Mouse (Mus musculus) hindbrain, embryonic 10.5 days (tissue): ENCODE data around the gene Il10ra. TPM values are rescaled to one million over a fixed set of nuclear protein-coding genes. Genes with fewer than 3 reads are reported as not detected.

Experiments used
- DNase-seq: peaks from one replicate; pipeline ENCODE4 v3.0.0-alpha.2; 2017; ENCODE audit warnings: low spot score
- H3K27ac ChIP-seq: fragments of 300-500 bp; sonication (generic); 2 replicates; pipeline ENCODE4 v1.5.1; 2016; ENCODE audit warnings: mild to moderate bottlenecking, moderate library complexity
- H3K27me3 ChIP-seq: fragments of 300-500 bp; sonication (generic); 2 replicates; pipeline ENCODE4 v1.6.1; 2016; ENCODE audit warnings: mild to moderate bottlenecking; ENCODE audit not compliant: poor library complexity, insufficient read depth, severe bottlenecking
- H3K36me3 ChIP-seq: fragments of 300-500 bp; sonication (generic); 2 replicates; pipeline ENCODE4 v1.6.1; 2016; ENCODE audit warnings: mild to moderate bottlenecking, moderate library complexity
- H3K4me1 ChIP-seq: fragments of 300-500 bp; sonication (generic); replicated peaks from 2 replicates; pipeline ENCODE4 v1.6.1; 2016; ENCODE audit warnings: mild to moderate bottlenecking
- H3K4me3 ChIP-seq: fragments of 300-500 bp; sonication (generic); 2 replicates; pipeline ENCODE4 v1.5.1; 2016; ENCODE audit warnings: mild to moderate bottlenecking, moderate library complexity
- H3K9me3 ChIP-seq: fragments of 300-500 bp; sonication (generic); 2 replicates; pipeline ENCODE4 v1.6.1; 2016; ENCODE audit warnings: mild to moderate bottlenecking, moderate library complexity
- WGBS: fragments of 180-500 bp; shearing (Covaris S2); methylation state at CpG from one replicate; pipeline ENCODE4 v1.1.7; 2016; 5-methylcytosine and 5-hydroxymethylcytosine counted together
- polyA plus RNA-seq: library from polyadenylated mRNA; unstranded; fragments of >200 nt; fragmentation: Nextera tagmentation; extraction: Ambion mirVana; gene quantifications from 2 replicates; pipeline ENCODE4 v1.2.1, GENCODE M21; 2016

The Il10ra gene
- polyA plus RNA-seq, 1 experiment from 2014 or later: 0.65 TPM

- Histone ChIP-seq H3K27me3 (no peaks in the 10 kb centered on the region), H3K9me3 (no peaks in the 10 kb centered on the region), H3K27ac (no peak overlapping the region), H3K4me1 (0 out of 2 replicates have a peak, but pooled peaks cover 3% of the 10 kb centered on the region), H3K36me3 (no peaks in the 10 kb centered on the region), H3K4me3 (no peak overlapping the region)
- 73% methylated on average over 11 of the region's 11 CpGs for WGBS
- no peak for DNase-seq
Measured at GRCm38 (mm10) chr9:45215526-45216179, 53.3 kb downstream of the Il10ra start.

GRCm38 (mm10) chr9:45212001-45212400 lies 56.9 kb downstream of the Il10ra start:
- no peaks in the 10 kb centered on the region for H3K36me3 ChIP-seq
- DNase-seq: no peak
- H3K27ac ChIP-seq: no peak overlapping the region
- H3K4me1 ChIP-seq: 0 out of 2 replicates have a peak, but pooled peaks cover 3% of the 10 kb centered on the region
- H3K27me3 ChIP-seq: no peaks in the 10 kb centered on the region
- H3K4me3 ChIP-seq: no peak overlapping the region
- WGBS: 81% methylated on average over 6 of the region's 6 CpGs
- H3K9me3 ChIP-seq: no peaks in the 10 kb centered on the region

- no peaks in the 10 kb centered on the region for H3K9me3 ChIP-seq
- DNase-seq: no peak
Measured at GRCm38 (mm10) chr9:45207015-45207743, 61.8 kb downstream of the Il10ra start.

GRCm38 (mm10) chr9:45206121-45206520 lies 62.8 kb downstream of the Il10ra start:
- no peaks in the 10 kb centered on the region for H3K4me1 ChIP-seq
- 77% methylated on average over 4 of the region's 4 CpGs for WGBS
- H3K27me3 ChIP-seq: no peaks in the 10 kb centered on the region
- H3K27ac ChIP-seq: no peak overlapping the region
- no peak for DNase-seq
- no peaks in the 10 kb centered on the region for H3K9me3 ChIP-seq
- no peak overlapping the region for H3K4me3 ChIP-seq
- H3K36me3 ChIP-seq: no peaks in the 10 kb centered on the region

More at GRCm38 (mm10) chr9:45207015-45207743, 61.8 kb downstream of the Il10ra start:
- no peak overlapping the region for H3K4me3 ChIP-seq
- no peaks in the 10 kb centered on the region for H3K27me3 ChIP-seq
- WGBS: 85% methylated on average over 7 of the region's 7 CpGs
- H3K4me1 ChIP-seq: no peaks in the 10 kb centered on the region
- H3K27ac ChIP-seq: no peak overlapping the region
- no peaks in the 10 kb centered on the region for H3K36me3 ChIP-seq

GRCm38 (mm10) chr9:45205143-45205542 lies 63.8 kb downstream of the Il10ra start:
- no peak for DNase-seq
- Histone ChIP-seq H3K9me3 (no peaks in the 10 kb centered on the region), H3K4me3 (no peak overlapping the region), H3K27ac (no peak overlapping the region), H3K27me3 (no peaks in the 10 kb centered on the region), H3K36me3 (no peaks in the 10 kb centered on the region), H3K4me1 (no peaks in the 10 kb centered on the region)
- WGBS: 76% methylated on average over 5 of the region's 5 CpGs

Other genes starting within 250 kb of the Il10ra start
- 2.8 and 4.3 TPM in 2 replicates for gene Mpzl2, start 229.3 kb downstream of the Il10ra start, polyA plus RNA-seq
- gene Mpzl3, start 214.0 kb downstream of the Il10ra start, polyA plus RNA-seq: 2.0 and 2.6 TPM in 2 replicates
- 0.38 and 0.60 TPM in 2 replicates for gene Jaml, start 190.0 kb downstream of the Il10ra start, polyA plus RNA-seq
- gene Scn2b, start 151.4 kb downstream of the Il10ra start, polyA plus RNA-seq: 3.5 and 4.3 TPM in 2 replicates
- gene Scn4b, start 130.8 kb downstream of the Il10ra start, polyA plus RNA-seq: 0.58 and 0.62 TPM in 2 replicates
- not detected in 2 replicates for gene BC049352, start 87.1 kb downstream of the Il10ra start, polyA plus RNA-seq
- gene Tmprss4, start 65.1 kb downstream of the Il10ra start, polyA plus RNA-seq: 0.22 TPM in 1 of 2 replicates, not detected in the other
- gene Tmprss13, start 50.0 kb upstream of the Il10ra start, polyA plus RNA-seq: 0.11 and 0.12 TPM in 2 replicates
- gene Fxyd6, start 101.0 kb upstream of the Il10ra start, polyA plus RNA-seq: 155 and 167 TPM in 2 replicates
- 0.93 and 1.1 TPM in 2 replicates for gene Fxyd2, start 130.5 kb upstream of the Il10ra start, polyA plus RNA-seq
- gene Dscaml1, start 157.5 kb upstream of the Il10ra start, polyA plus RNA-seq: 0.78 and 0.92 TPM in 2 replicates